Mouse (Mus musculus): ENCODE measurements around the gene Elovl3.
"Not testable (repeated sequence)": the region's sequence is repeated elsewhere in the genome, so short reads cannot be mapped to it uniquely, and the experiment has no call there.

The Elovl3 gene

GRCm38 (mm10) chr19:46131694-46132525 lies at the start of gene Elovl3:
Gene Elovl3 (plus strand): TSS chr19:46131897.
- no peak for DNase-seq (ENCODE audit: low read depth)

DNA sequence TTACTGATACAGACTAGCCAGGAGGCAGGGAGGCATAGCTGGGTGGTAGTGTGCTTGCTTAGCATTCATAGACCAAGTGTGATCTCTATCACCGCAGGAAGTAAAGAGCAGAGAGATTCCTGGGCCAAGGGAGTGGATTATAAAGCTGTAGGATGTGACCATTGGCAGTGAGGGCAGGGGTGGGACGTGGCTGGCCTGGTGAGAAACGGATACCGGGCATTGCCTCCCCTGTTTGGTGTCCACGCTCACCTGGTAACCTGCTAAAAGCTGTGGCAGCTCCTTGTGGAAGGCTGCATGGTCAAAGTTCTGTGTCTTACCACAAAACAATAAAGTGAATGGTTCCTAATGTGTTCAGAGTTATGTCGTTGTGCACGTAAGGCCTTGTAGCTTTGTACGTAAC lies 46.5 kb upstream of the Elovl3 start:
- no peak for DNase-seq (ENCODE audit: low read depth)

GRCm38 (mm10) chr19:46086337-46086736 lies 45.4 kb upstream of the Elovl3 start:
- peak; percentile 73 for DNase-seq (ENCODE audit: low read depth)

GRCm38 (mm10) chr19:46087871-46088270 lies 43.8 kb upstream of the Elovl3 start:
- DNase-seq (ENCODE audit: low read depth) = no peak

DNA sequence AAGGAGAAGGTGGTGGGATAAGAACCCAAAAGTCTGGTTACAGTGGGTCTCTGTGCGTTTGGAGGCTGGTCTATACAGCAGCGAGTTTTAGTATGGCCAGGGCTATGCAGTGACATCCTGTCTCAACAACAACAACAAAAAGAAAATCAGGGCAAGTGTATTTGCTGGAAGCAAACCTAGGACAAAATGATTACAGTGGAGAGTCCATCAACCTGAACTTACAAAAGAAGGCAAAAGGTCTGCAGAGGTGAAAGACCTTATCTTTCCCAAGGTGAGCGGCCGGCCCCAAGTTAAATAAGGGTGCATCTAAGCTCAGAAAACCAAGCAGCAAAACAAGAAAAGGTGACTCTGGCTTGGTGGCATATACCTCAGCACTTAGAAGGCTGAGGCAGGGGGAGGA lies 40.1 kb upstream of the Elovl3 start:
- DNase-seq (ENCODE audit: low read depth) = no peak

GRCm38 (mm10) chr19:46094144-46094543 lies 37.6 kb upstream of the Elovl3 start:
- DNase-seq (ENCODE audit: low read depth) = no peak

DNA sequence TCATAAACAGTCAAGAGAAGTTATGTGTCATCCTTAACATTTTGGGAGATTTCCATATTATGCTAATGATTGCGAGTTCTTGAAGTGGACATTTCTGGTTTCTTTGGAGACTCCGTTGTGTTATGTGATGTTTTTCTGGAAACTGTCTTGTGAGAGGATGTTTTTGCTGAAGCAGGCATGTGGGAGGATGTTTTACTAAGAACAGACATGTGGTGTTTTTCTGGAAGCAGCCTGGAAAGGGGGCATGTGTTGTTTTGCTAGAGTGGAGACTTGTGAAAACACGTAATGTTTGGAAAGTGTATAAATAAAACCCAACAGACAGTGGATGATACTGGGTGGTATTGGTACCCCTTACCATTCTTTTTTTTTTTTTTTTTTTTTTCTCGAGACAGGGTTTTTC lies 36.4 kb upstream of the Elovl3 start:
- DNase-seq (ENCODE audit: low read depth) = no peak

- no peak for DNase-seq (ENCODE audit: low read depth)
These were observed 35.3 kb upstream of the Elovl3 start for GRCm38 (mm10) chr19:46096396-46096795.

- no peak for DNase-seq (ENCODE audit: low read depth)
These were observed 32.1 kb upstream of the Elovl3 start for GRCm38 (mm10) chr19:46099561-46099960.

DNA sequence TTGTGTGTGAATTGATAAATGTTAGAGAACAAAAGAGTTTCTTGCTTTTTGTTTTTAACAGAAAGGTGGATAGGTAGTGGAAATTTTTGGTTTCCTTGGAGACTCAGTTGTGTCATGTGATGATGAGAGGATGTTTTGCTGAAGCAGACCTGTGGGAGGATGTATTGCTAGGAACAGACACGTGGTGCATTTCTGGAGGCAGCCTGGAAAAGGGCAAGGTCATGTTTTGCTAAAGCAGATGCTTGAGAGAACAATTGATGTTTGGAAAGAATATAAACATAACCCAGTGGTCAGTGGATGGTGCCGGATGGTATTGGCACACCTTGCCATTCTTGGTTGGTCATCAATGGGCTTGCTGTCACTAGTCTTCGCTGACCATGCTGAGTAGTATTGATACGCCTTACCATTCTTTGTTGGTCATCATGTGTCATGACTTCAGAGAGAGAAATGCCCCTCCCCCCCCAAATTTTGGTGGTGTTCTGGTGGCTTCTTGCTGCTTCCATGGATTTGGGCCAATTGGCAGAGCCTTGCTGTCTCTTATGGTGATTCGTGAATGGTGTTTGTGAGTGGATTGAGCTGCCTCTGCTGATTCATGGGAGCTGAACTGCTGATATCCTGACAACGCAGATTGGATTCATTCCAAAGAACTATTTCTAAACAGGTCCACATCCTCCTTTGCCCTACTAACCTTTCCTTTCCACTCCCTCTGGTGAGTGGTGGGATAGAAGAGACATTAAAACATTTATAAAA lies 28.1 kb upstream of the Elovl3 start:
- no peak for DNase-seq (ENCODE audit: low read depth)

GRCm38 (mm10) chr19:46104187-46104557 lies 27.5 kb upstream of the Elovl3 start:
- no peak for DNase-seq (ENCODE audit: low read depth)

DNA sequence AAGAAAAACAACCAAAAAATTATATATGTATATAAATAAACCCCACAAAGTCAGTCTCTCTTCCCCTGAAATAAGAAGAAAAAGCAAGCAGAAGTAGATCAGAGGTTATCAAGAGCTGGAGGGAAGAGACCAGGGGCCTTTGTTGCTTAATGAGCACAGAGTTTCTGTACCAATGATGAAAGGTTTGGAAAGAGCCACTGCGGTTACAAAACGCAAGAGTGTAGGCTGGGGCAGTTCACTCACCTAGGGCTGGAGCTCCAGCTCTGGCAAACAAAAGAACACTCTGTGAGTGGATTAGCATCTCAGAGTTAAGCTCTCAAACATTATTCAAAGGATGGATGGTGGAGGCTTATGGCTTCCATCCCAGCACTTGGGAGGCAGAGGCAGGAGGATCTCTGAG lies 21.5 kb upstream of the Elovl3 start:
- DNase-seq (ENCODE audit: low read depth) = no peak

- DNase-seq (ENCODE audit: low read depth) = no peak
These were observed 20.9 kb upstream of the Elovl3 start for GRCm38 (mm10) chr19:46110781-46111180.

- DNase-seq (ENCODE audit: low read depth) = no peak
These were observed 17.1 kb upstream of the Elovl3 start for GRCm38 (mm10) chr19:46114617-46115016.

DNA sequence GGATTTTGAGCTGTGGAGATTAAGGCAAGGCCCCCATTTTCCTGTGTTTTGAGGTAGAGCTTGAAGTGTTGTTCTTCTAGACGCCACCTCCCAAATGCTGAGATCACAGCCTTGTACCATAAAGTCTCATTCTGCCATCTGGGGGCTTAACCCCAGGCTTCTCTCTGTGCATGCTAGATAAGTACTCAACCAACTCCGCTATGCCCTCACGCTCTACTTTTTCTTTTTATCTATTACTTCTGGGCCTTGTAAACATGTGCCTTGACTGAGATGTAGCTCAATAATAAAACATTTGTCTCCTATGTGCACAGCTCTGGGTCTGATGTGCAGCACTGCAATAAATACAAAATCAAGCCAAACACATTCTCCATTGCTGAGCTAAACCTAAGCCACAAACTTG lies 12.2 kb upstream of the Elovl3 start:
- DNase-seq (ENCODE audit: low read depth) = no peak

- no peak for DNase-seq (ENCODE audit: low read depth)
These were observed 10.8 kb upstream of the Elovl3 start for GRCm38 (mm10) chr19:46120872-46121271.

GRCm38 (mm10) chr19:46123876-46124275 lies 7.8 kb upstream of the Elovl3 start:
- no peak for DNase-seq (ENCODE audit: low read depth)

DNA sequence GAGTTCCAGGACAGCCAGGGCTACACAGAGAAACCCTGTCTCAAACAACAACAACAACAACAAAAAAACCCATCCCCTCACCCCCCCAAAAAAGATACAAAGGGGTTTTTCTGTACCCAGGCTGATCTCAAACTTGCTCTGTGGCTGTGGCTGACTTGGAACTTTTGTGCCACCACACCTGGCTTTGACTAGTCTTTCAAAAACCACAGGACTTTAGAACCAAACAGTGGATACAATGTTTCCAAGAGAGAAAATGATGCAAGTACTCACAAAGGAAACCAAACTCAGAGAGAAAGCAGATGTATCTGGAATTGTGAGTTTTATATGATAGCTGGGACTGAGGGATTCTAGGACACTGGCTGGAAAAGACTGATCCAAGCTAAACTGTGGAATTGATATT lies 7.0 kb upstream of the Elovl3 start:
- no peak for DNase-seq (ENCODE audit: low read depth)

DNA sequence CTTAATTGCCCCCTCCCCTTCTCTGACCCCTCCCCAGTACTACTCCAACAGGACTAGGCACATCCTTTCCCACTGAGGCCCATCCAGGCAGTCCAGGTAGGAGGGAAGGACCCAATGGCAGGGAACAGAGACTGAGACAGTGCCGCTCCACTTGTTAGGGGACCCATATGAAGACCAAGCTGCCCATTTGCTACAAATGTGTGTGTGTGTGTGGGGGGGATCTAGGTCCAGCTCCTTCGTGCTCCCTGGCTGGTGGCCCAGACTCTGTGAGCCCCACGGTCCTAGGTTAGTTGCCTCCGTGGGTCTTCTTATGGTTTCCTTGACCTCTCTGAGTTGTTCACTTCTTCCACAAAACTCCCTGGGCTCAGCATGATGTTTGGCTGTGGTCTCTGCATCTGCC lies 5.4 kb upstream of the Elovl3 start:
- DNase-seq (ENCODE audit: low read depth) = no peak

DNA sequence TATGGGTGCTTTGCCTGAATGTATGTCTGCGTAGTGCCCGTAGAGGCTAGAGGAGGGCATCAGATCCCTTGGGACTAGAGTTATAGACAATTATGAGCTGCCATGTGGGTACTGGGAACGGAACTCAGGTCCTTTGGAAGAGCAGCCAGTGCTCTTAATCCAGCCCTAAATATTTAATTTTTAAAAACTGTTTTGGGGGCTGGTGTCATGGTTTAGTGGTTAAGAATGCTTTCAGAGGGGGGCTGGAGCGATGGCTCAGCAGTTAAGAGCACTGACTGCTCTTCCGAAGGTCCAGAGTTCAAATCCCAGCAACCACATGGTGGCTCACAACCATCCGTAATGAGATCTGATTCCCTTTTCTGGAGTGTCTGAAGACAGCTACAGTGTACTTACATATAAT lies 2.0 kb upstream of the Elovl3 start:
- DNase-seq (ENCODE audit: low read depth) = not testable (repeated sequence)

GRCm38 (mm10) chr19:46131283-46131682 lies 414 bp upstream of the Elovl3 start:
- no peak for DNase-seq (ENCODE audit: low read depth)

DNA sequence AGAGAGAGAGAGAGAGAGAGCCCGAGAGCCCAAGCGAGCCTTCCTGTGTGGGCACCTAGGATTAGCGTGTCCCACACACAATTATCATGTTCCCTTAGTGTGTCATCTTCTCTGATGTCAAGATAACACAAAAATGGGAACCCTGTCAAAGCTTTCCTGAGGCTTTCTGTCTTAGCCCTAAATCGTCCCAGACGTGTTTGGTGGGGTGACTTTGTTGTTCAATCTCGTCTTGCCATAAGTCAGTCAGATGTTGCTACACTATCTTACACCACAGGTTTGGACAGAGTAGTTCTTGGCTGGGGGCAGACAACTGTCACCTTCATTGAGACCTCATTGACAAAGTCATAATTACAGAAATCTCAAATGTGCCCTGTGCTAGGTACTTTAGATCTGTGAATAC lies 880 bp downstream of the Elovl3 start:
- DNase-seq (ENCODE audit: low read depth) = no peak

- DNase-seq (ENCODE audit: low read depth) = peak; percentile 77
These were observed 3.6 kb downstream of the Elovl3 start for GRCm38 (mm10) chr19:46135297-46135696.
